Mouse (Mus musculus) embryonic facial prominence, embryonic 13.5 days (tissue): ENCODE data around the gene Grb7. TPM values are rescaled to one million over a fixed set of nuclear protein-coding genes. Genes with fewer than 3 reads are reported as not detected.

Experiments used
- ATAC-seq: fragments of 200-750 bp; cut with Nextera tagmentation; 2 replicates; pipeline ENCODE4 v1.8.0; 2017; ENCODE audit warnings: low read depth; ENCODE audit not compliant: insufficient number of reproducible peaks, insufficient read depth, low FRiP score, low TSS enrichment
- H3K27ac ChIP-seq: fragments of 300-500 bp; sonication (generic); 2 replicates; pipeline ENCODE4 v1.5.1; 2015; ENCODE audit warnings: moderate library complexity, mild to moderate bottlenecking, inconsistent platforms
- H3K27me3 ChIP-seq: fragments of 300-500 bp; sonication (generic); 2 replicates; pipeline ENCODE4 v1.6.1; 2015; ENCODE audit warnings: mild to moderate bottlenecking, inconsistent platforms
- H3K36me3 ChIP-seq: fragments of 300-500 bp; sonication (generic); 2 replicates; pipeline ENCODE4 v1.6.1; 2015; ENCODE audit warnings: mild to moderate bottlenecking, inconsistent platforms
- H3K4me1 ChIP-seq: fragments of 300-500 bp; sonication (generic); 2 replicates; pipeline ENCODE4 v1.6.1; 2015; ENCODE audit warnings: inconsistent platforms
- H3K4me2 ChIP-seq: fragments of 300-500 bp; sonication (generic); 2 replicates; pipeline ENCODE4 v1.6.1; 2015; ENCODE audit warnings: moderate library complexity, mild to moderate bottlenecking, inconsistent platforms
- H3K4me3 ChIP-seq: fragments of 300-500 bp; sonication (generic); 2 replicates; pipeline ENCODE4 v1.5.1; 2015; ENCODE audit warnings: mild to moderate bottlenecking, inconsistent platforms
- H3K9ac ChIP-seq: fragments of 300-500 bp; sonication (generic); 2 replicates; pipeline ENCODE4 v1.6.1; 2015; ENCODE audit warnings: mild to moderate bottlenecking, inconsistent platforms
- H3K9me3 ChIP-seq: fragments of 300-500 bp; sonication (generic); 2 replicates; pipeline ENCODE4 v1.6.1; 2016; ENCODE audit warnings: inconsistent platforms
- WGBS: fragments of 180-500 bp; shearing (Covaris S2); methylation state at CpG from one replicate; pipeline ENCODE4 v1.1.7; 2015; ENCODE audit warnings: mixed read lengths; 5-methylcytosine and 5-hydroxymethylcytosine counted together
- polyA plus RNA-seq: library from polyadenylated mRNA; unstranded; fragments of >200 nt; fragmentation: Nextera tagmentation; extraction: Ambion mirVana; gene quantifications from 2 replicates; pipeline ENCODE4 v1.2.1, GENCODE M21; 2015

Grb7 gene
- polyA plus RNA-seq, 1 experiment from 2014 or later: 12.4 TPM

GRCm38 (mm10) chr11:98473916-98474479 is 27.8 kb downstream of the Grb7 start:
- H3K4me3 ChIP-seq: no peak overlapping the region
- H3K27ac ChIP-seq: no peak overlapping the region
- no peak overlapping the region for H3K9ac ChIP-seq
- H3K36me3 ChIP-seq: no peaks in the 10 kb centered on the region
- H3K9me3 ChIP-seq: no peaks in the 10 kb centered on the region
- no peaks in the 10 kb centered on the region for H3K27me3 ChIP-seq
- peaks cover 16% of the 10 kb centered on the region for H3K4me1 ChIP-seq
- 50% methylated on average over 8 of the region's 8 CpGs for WGBS
- no peak overlapping the region for H3K4me2 ChIP-seq
- no peak for ATAC-seq

GRCm38 (mm10) chr11:98474967-98475366 is 28.8 kb downstream of the Grb7 start:
- Histone ChIP-seq H3K9me3 (no peaks in the 10 kb centered on the region), H3K27me3 (no peaks in the 10 kb centered on the region), H3K9ac (no peak overlapping the region), H3K27ac (no peak overlapping the region), H3K36me3 (no peaks in the 10 kb centered on the region), H3K4me3 (no peak overlapping the region), H3K4me1 (peaks cover 19% of the 10 kb centered on the region), H3K4me2 (no peak overlapping the region)
- WGBS: 85% methylated on average over 11 of the region's 11 CpGs
- ATAC-seq: no peak

GRCm38 (mm10) chr11:98475630-98476433 is 29.6 kb downstream of the Grb7 start:
- Histone ChIP-seq H3K9ac (no peak overlapping the region), H3K27me3 (no peaks in the 10 kb centered on the region), H3K4me2 (no peak overlapping the region), H3K27ac (no peak overlapping the region), H3K9me3 (no peaks in the 10 kb centered on the region), H3K4me1 (peaks cover 12% of the 10 kb centered on the region; the same call in 1 of the 2 replicates), H3K4me3 (no peak overlapping the region), H3K36me3 (no peaks in the 10 kb centered on the region)
- ATAC-seq: no peak
- WGBS: 90% methylated on average over 9 of the region's 9 CpGs

GRCm38 (mm10) chr11:98476434-98476807 is 30.2 kb downstream of the Grb7 start:
- Histone ChIP-seq H3K4me3 (no peak overlapping the region), H3K27ac (no peak overlapping the region), H3K27me3 (no peaks in the 10 kb centered on the region), H3K4me1 (peaks cover 10% of the 10 kb centered on the region; the same call in 1 of the 2 replicates), H3K9ac (no peak overlapping the region), H3K9me3 (no peaks in the 10 kb centered on the region), H3K4me2 (no peak overlapping the region), H3K36me3 (no peaks in the 10 kb centered on the region)
- no peak for ATAC-seq
- WGBS: 79% methylated on average over 4 of the region's 4 CpGs

GRCm38 (mm10) chr11:98477011-98477701 is 31.0 kb downstream of the Grb7 start:
- Histone ChIP-seq H3K4me2 (no peak overlapping the region), H3K4me3 (no peak overlapping the region), H3K36me3 (no peaks in the 10 kb centered on the region), H3K27me3 (no peaks in the 10 kb centered on the region), H3K4me1 (peaks cover 10% of the 10 kb centered on the region; the same call in 1 of the 2 replicates), H3K9ac (no peak overlapping the region), H3K9me3 (no peaks in the 10 kb centered on the region), H3K27ac (no peak overlapping the region)
- WGBS: 69% methylated on average over 14 of the region's 14 CpGs
- ATAC-seq: no peak

GRCm38 (mm10) chr11:98479026-98479939 is 33.1 kb downstream of the Grb7 start:
- Histone ChIP-seq H3K27me3 (no peaks in the 10 kb centered on the region; the same call in 1 of the 2 replicates), H3K4me3 (no peak overlapping the region), H3K9ac (no peak overlapping the region), H3K4me2 (no peak overlapping the region), H3K27ac (no peak overlapping the region), H3K36me3 (no peaks in the 10 kb centered on the region), H3K9me3 (no peaks in the 10 kb centered on the region), H3K4me1 (peaks cover 7% of the 10 kb centered on the region; the same call in 1 of the 2 replicates)
- WGBS: 57% methylated on average over 13 of the region's 13 CpGs
- ATAC-seq: no peak

- Histone ChIP-seq H3K36me3 (no peaks in the 10 kb centered on the region), H3K4me1 (peaks cover 7% of the 10 kb centered on the region; the same call in 1 of the 2 replicates), H3K27ac (0 out of 2 replicates have a peak overlapping the region, but pooled peaks have one; percentile 39), H3K27me3 (no peaks in the 10 kb centered on the region; the same call in 1 of the 2 replicates), H3K9me3 (no peaks in the 10 kb centered on the region), H3K9ac (no peak overlapping the region), H3K4me2 (no peak overlapping the region), H3K4me3 (no peak overlapping the region)
- 81% methylated on average over 12 of the region's 12 CpGs for WGBS
- ATAC-seq: no peak
These were observed 33.8 kb downstream of the Grb7 start for GRCm38 (mm10) chr11:98479940-98480497.

- ATAC-seq: no peak
- Histone ChIP-seq H3K4me3 (no peak overlapping the region), H3K9me3 (no peaks in the 10 kb centered on the region), H3K4me2 (no peak overlapping the region), H3K27me3 (no peaks in the 10 kb centered on the region; the same call in 1 of the 2 replicates), H3K36me3 (no peaks in the 10 kb centered on the region), H3K9ac (no peak overlapping the region), H3K27ac (no peak overlapping the region), H3K4me1 (peaks cover 7% of the 10 kb centered on the region; the same call in 1 of the 2 replicates)
- WGBS: 35% methylated on average over 6 of the region's 6 CpGs
These were observed 35.0 kb downstream of the Grb7 start for GRCm38 (mm10) chr11:98481231-98481630.

GRCm38 (mm10) chr11:98482067-98482466 is 35.9 kb downstream of the Grb7 start:
- H3K27me3 ChIP-seq: no peaks in the 10 kb centered on the region; the same call in 1 of the 2 replicates
- no peaks in the 10 kb centered on the region for H3K36me3 ChIP-seq
- ATAC-seq: no peak
- H3K9me3 ChIP-seq: no peaks in the 10 kb centered on the region
- H3K4me3 ChIP-seq: no peak overlapping the region
- H3K4me2 ChIP-seq: no peak overlapping the region
- 87% methylated on average over 10 of the region's 10 CpGs for WGBS
- H3K27ac ChIP-seq: no peak overlapping the region
- peaks cover 7% of the 10 kb centered on the region; the same call in 1 of the 2 replicates for H3K4me1 ChIP-seq
- H3K9ac ChIP-seq: no peak overlapping the region

- Histone ChIP-seq H3K4me2 (no peak overlapping the region), H3K4me3 (no peak overlapping the region), H3K27ac (no peak overlapping the region), H3K4me1 (no peaks in the 10 kb centered on the region), H3K9ac (no peak overlapping the region), H3K27me3 (peaks cover 2% of the 10 kb centered on the region; the same call in 1 of the 2 replicates), H3K36me3 (no peaks in the 10 kb centered on the region), H3K9me3 (no peaks in the 10 kb centered on the region)
- 83% methylated on average over 2 of the region's 2 CpGs for WGBS
- no peak for ATAC-seq
These were observed 39.6 kb downstream of the Grb7 start for GRCm38 (mm10) chr11:98485749-98486148.
